9 mouse cellular contexts compared by ENCODE assay signal in the genomic region with DNA sequence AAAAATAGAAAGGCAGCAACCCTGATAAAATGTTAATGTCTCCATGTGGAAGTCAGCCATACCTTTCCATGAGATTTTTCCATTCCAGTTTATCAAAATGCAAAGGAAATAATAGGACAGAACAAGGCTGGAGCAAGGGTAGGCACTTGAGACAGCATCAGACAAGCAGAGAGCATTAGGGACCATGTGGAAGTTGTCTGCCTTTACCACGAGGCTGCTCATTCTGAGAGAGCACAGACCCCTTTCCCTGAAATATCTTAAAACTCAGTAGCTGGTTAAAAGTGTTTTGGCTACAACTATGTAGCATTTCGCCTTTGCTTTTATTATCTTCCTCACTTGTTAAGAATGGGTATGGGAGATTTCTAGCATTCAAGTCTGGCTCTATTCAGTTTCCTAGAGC. TPM values are rescaled to one million over a fixed set of nuclear protein-coding genes. Genes with fewer than 3 reads are reported as not detected.
DNase-seq lines count a peak whose midpoint lies in the region; ATAC-seq and TF ChIP-seq lines count a peak whose summit lies in the region.
"Had no signal": no experiment of that assay in that cellular context is flagged by ENCODE, and none has a peak within 500 bp of the region (broad histone marks: within the 10 kb centered on the region; RNA-seq: fewer than 3 reads in every experiment).

No protein-coding gene starts in this region.

- H3K4me1 ChIP-seq in forebrain, embryonic 11.5 days (replicated peaks; ENCODE audit: control insufficient read depth, insufficient read depth, low read length), result peaks cover 2% of the 10 kb centered on the region; the same call in 1 of the 2 replicates
- H3K4me1 ChIP-seq in limb, embryonic 12.5 days (replicated peaks), result peaks cover 6% of the 10 kb centered on the region
- peaks cover 18% of the 10 kb centered on the region for H3K4me1 ChIP-seq in neural tube, embryonic 13.5 days (replicated peaks)

- H3K4me2 ChIP-seq in forebrain, embryonic 11.5 days (ENCODE audit: low read depth, low read length, severe bottlenecking), result peak overlapping the region; percentile 65; the same call in 1 of the 2 replicates
- peak overlapping the region; percentile 68 for H3K4me2 ChIP-seq in limb, embryonic 12.5 days
- H3K4me2 ChIP-seq in neural tube, embryonic 13.5 days, result peak overlapping the region; percentile 63

- no peaks in the 10 kb centered on the region for H3K36me3 ChIP-seq in forebrain, embryonic 11.5 days (ENCODE audit: control insufficient read depth, insufficient read depth, low read length)
- H3K36me3 ChIP-seq in limb, embryonic 12.5 days, result peaks cover 12% of the 10 kb centered on the region; the same call in 1 of the 2 replicates
- H3K36me3 ChIP-seq in neural tube, embryonic 13.5 days, result no peaks in the 10 kb centered on the region

- H3K27me3 ChIP-seq in forebrain, embryonic 11.5 days (ENCODE audit: control insufficient read depth, insufficient read depth, low read length), result no peaks in the 10 kb centered on the region
- H3K27me3 ChIP-seq in limb, embryonic 12.5 days, result no peaks in the 10 kb centered on the region
- H3K27me3 ChIP-seq in neural tube, embryonic 13.5 days, result no peaks in the 10 kb centered on the region

- no peak for TF ChIP-seq CTCF in left cerebral cortex, adult 2 months (IDR thresholded peaks at IDR 0.05)

- H3K27ac ChIP-seq in left cerebral cortex, adult 2 months, result peak overlapping the region; percentile 99; the same call in 1 of the 2 replicates
- H3K27ac ChIP-seq in forebrain, embryonic 11.5 days (ENCODE audit: low read depth, low read length), result no peak overlapping the region
- H3K27ac ChIP-seq in limb, embryonic 12.5 days, result no peak overlapping the region
- H3K27ac ChIP-seq in neural tube, embryonic 13.5 days (replicated peaks), result no peak overlapping the region

- peak overlapping the region; percentile 76; the same call in 1 of the 2 replicates for H3K9ac ChIP-seq in forebrain, embryonic 11.5 days (ENCODE audit: low read length)
- H3K9ac ChIP-seq in limb, embryonic 12.5 days (replicated peaks), result no peak overlapping the region
- H3K9ac ChIP-seq in neural tube, embryonic 13.5 days, result no peak overlapping the region

- no peak for DNase-seq in left cerebral cortex, adult 2 months (ENCODE audit: extremely low spot score in 1 of 2, low spot score in 2 of 2)
- DNase-seq in left cerebral cortex, adult 9 months (ENCODE audit: low spot score in 2 of 2), result no peak
- DNase-seq in forebrain, embryonic 11.5 days (ENCODE audit: low spot score), result no peak
- DNase-seq in cerebellum, postnatal 4 days (ENCODE audit: low spot score in 2 of 2), result no peak
- no peak for DNase-seq in left cerebral cortex, postnatal 4 days
- DNase-seq: cerebellum, adult 9-11 months; gastrocnemius, postnatal 36 days had no signal

- H3K4me3 ChIP-seq in left cerebral cortex, adult 2 months, result peak overlapping the region; percentile 77; the same call in 1 of the 2 replicates
- H3K4me3 ChIP-seq in forebrain, embryonic 11.5 days (ENCODE audit: low read depth, low read length), result peak overlapping the region; percentile 66; the same call in 1 of the 2 replicates
- peak overlapping the region; percentile 70 for H3K4me3 ChIP-seq in limb, embryonic 12.5 days (replicated peaks)
- 0 out of 2 replicates have a peak overlapping the region, but pooled peaks have one; percentile 69 for H3K4me3 ChIP-seq in neural tube, embryonic 13.5 days

- H3K9me3 ChIP-seq in forebrain, embryonic 11.5 days (ENCODE audit: control insufficient read depth, low read length), result no peaks in the 10 kb centered on the region
- H3K9me3 ChIP-seq in limb, embryonic 12.5 days, result no peaks in the 10 kb centered on the region
- no peaks in the 10 kb centered on the region for H3K9me3 ChIP-seq in neural tube, embryonic 13.5 days

- intact Hi-C loops in left cerebral cortex, adult 2 months (cut with DNase I), result loop anchor here (2.0 to 5.0 kb wide), 3 partner anchors 60 to 493 kb away; a partner anchor contains a TSS
- intact Hi-C loops in left cerebral cortex, postnatal 4 days (cut with DNase I), result no loop called here

- no peak for ATAC-seq in forebrain, embryonic 11.5 days (replicated peaks; ENCODE audit: low FRiP score)
- ATAC-seq in limb, embryonic 12.5 days (ENCODE audit: insufficient number of reproducible peaks, insufficient read depth, low FRiP score, low TSS enrichment, low read depth), result no peak
- no peak for ATAC-seq in neural tube, embryonic 13.5 days (ENCODE audit: low read depth)

- WGBS in forebrain, embryonic 11.5 days, result 62% methylated on average over 2 of the region's 2 CpGs
- 62% methylated on average over 2 of the region's 2 CpGs for WGBS in limb, embryonic 12.5 days
- WGBS in neural tube, embryonic 13.5 days, result 62% methylated on average over 2 of the region's 2 CpGs

RNA-seq across cellular contexts. Expression of a gene that starts 0.8 kb away (rescaled TPM):
- total RNA-seq in left cerebral cortex, adult 2 months (2021), result 10 to 100 TPM; 11.2 to 11.9 TPM
- 9.9 and 11.7 TPM in 2 replicates for polyA plus RNA-seq in forebrain, embryonic 11.5 days (2014; fragmentation: Nextera tagmentation; extraction: Ambion mirVana)
- polyA plus RNA-seq in limb, embryonic 12.5 days (2016; fragmentation: Nextera tagmentation; extraction: Ambion mirVana), result 14.9 and 17.9 TPM in 2 replicates
- polyA plus RNA-seq in neural tube, embryonic 13.5 days (2015; fragmentation: Nextera tagmentation; extraction: Ambion mirVana), result 13.8 and 15.6 TPM in 2 replicates
- total RNA-seq in left cerebral cortex, postnatal 4 days (2021), result 1 to 10 TPM; 5.8 to 7.2 TPM

RNA-seq across cellular contexts. Expression of a gene that starts 19.8 kb away (rescaled TPM):
- total RNA-seq in left cerebral cortex, adult 2 months (2021), result under 1 TPM in 1 of 2 experiments, not detected in 1; 0.19 TPM
- 0.15 and 0.20 TPM in 2 replicates for polyA plus RNA-seq in forebrain, embryonic 11.5 days (2014; fragmentation: Nextera tagmentation; extraction: Ambion mirVana)
- 0.09 and 0.15 TPM in 2 replicates for polyA plus RNA-seq in limb, embryonic 12.5 days (2016; fragmentation: Nextera tagmentation; extraction: Ambion mirVana)
- polyA plus RNA-seq in neural tube, embryonic 13.5 days (2015; fragmentation: Nextera tagmentation; extraction: Ambion mirVana), result not detected in 2 replicates
- total RNA-seq in left cerebral cortex, postnatal 4 days (2021), result not detected

RNA-seq across cellular contexts. Expression of a gene that starts 28.6 kb away (rescaled TPM):
- total RNA-seq in left cerebral cortex, adult 2 months (2021), result under 1 TPM in 1 of 2 experiments, not detected in 1; 0.14 TPM
- polyA plus RNA-seq in forebrain, embryonic 11.5 days (2014; fragmentation: Nextera tagmentation; extraction: Ambion mirVana), result 0.64 and 0.81 TPM in 2 replicates
- polyA plus RNA-seq in limb, embryonic 12.5 days (2016; fragmentation: Nextera tagmentation; extraction: Ambion mirVana), result 7.4 and 8.6 TPM in 2 replicates
- 23.2 and 29.0 TPM in 2 replicates for polyA plus RNA-seq in neural tube, embryonic 13.5 days (2015; fragmentation: Nextera tagmentation; extraction: Ambion mirVana)
- under 1 TPM; 0.16 to 0.36 TPM for total RNA-seq in left cerebral cortex, postnatal 4 days (2021)

RNA-seq across cellular contexts. Expression of a gene that starts 57.1 kb away (rescaled TPM):
- 1 to 10 TPM; 3.1 to 3.8 TPM for total RNA-seq in left cerebral cortex, adult 2 months (2021)
- 0.76 and 1.1 TPM in 2 replicates for polyA plus RNA-seq in forebrain, embryonic 11.5 days (2014; fragmentation: Nextera tagmentation; extraction: Ambion mirVana)
- 0.99 and 1.2 TPM in 2 replicates for polyA plus RNA-seq in limb, embryonic 12.5 days (2016; fragmentation: Nextera tagmentation; extraction: Ambion mirVana)
- 0.95 and 1.4 TPM in 2 replicates for polyA plus RNA-seq in neural tube, embryonic 13.5 days (2015; fragmentation: Nextera tagmentation; extraction: Ambion mirVana)
- 1 to 10 TPM; 4.4 to 5.6 TPM for total RNA-seq in left cerebral cortex, postnatal 4 days (2021)
- total RNA-seq: gastrocnemius, postnatal 36 days had no signal
